Mouse (Mus musculus) midbrain, embryonic 15.5 days (tissue): ENCODE measurements around the gene Olfr70. TPM values are rescaled to one million over a fixed set of nuclear protein-coding genes. Genes with fewer than 3 reads are reported as not detected.

Experiments used
- polyA plus RNA-seq: library from polyadenylated mRNA; unstranded; fragments of >200 nt; fragmentation: Nextera tagmentation; extraction: Ambion mirVana; gene quantifications from 2 replicates; pipeline ENCODE4 v1.2.1, GENCODE M21; 2015

Gene Olfr70
- polyA plus RNA-seq, 1 experiment from 2014 or later: not detected

Other genes with a start within 250 kb of the Olfr70 start
- 6.0 and 6.6 TPM in 2 replicates for gene Cd72, start 246.2 kb downstream of the Olfr70 start, polyA plus RNA-seq
- gene Sit1, start 217.1 kb downstream of the Olfr70 start, polyA plus RNA-seq: not detected in 2 replicates
- gene Ccdc107, start 207.9 kb downstream of the Olfr70 start, polyA plus RNA-seq: 81.4 and 82.8 TPM in 2 replicates
- 6.2 and 7.0 TPM in 2 replicates for gene Arhgef39, start 201.1 kb downstream of the Olfr70 start, polyA plus RNA-seq
- gene Car9, start 193.8 kb downstream of the Olfr70 start, polyA plus RNA-seq: 0.32 and 0.49 TPM in 2 replicates
- gene Tpm2, start 177.0 kb downstream of the Olfr70 start, polyA plus RNA-seq: 9.8 and 10.7 TPM in 2 replicates
- 82.7 and 94.0 TPM in 2 replicates for gene Creb3, start 138.5 kb downstream of the Olfr70 start, polyA plus RNA-seq
- 58.8 and 61.0 TPM in 2 replicates for gene Tln1, start 138.1 kb downstream of the Olfr70 start, polyA plus RNA-seq
- gene Rgp1, start 122.1 kb downstream of the Olfr70 start, polyA plus RNA-seq: 24.8 and 25.7 TPM in 2 replicates
- 67.9 and 71.0 TPM in 2 replicates for gene Gba2, start 121.9 kb downstream of the Olfr70 start, polyA plus RNA-seq
- 1.3 and 1.9 TPM in 2 replicates for gene Msmp, start 116.3 kb downstream of the Olfr70 start, polyA plus RNA-seq
- 12.8 and 16.0 TPM in 2 replicates for gene Npr2, start 68.9 kb downstream of the Olfr70 start, polyA plus RNA-seq
- 7.7 and 8.9 TPM in 2 replicates for gene Spag8, start 47.2 kb downstream of the Olfr70 start, polyA plus RNA-seq
- 64.9 and 65.5 TPM in 2 replicates for gene Hint2, start 44.3 kb downstream of the Olfr70 start, polyA plus RNA-seq
- gene Tmem8b, start 31.8 kb downstream of the Olfr70 start, polyA plus RNA-seq: 15.7 and 17.7 TPM in 2 replicates
- 1.3 and 1.6 TPM in 2 replicates for gene Fam221b, start 31.7 kb downstream of the Olfr70 start, polyA plus RNA-seq
- 0.13 TPM in 1 of 2 replicates, not detected in the other for gene Olfr71, start 9.4 kb upstream of the Olfr70 start, polyA plus RNA-seq
- 0.50 and 0.61 TPM in 2 replicates for gene Hrct1, start 26.4 kb upstream of the Olfr70 start, polyA plus RNA-seq
- 0.06 TPM in 1 of 2 replicates, not detected in the other for gene Spaar, start 29.2 kb upstream of the Olfr70 start, polyA plus RNA-seq
- gene Olfr159, start 70.2 kb upstream of the Olfr70 start, polyA plus RNA-seq: not detected in 2 replicates
- not detected in 2 replicates for gene Olfr156, start 123.1 kb upstream of the Olfr70 start, polyA plus RNA-seq
- gene Olfr157, start 139.4 kb upstream of the Olfr70 start, polyA plus RNA-seq: not detected in 2 replicates
- gene Olfr155, start 150.8 kb upstream of the Olfr70 start, polyA plus RNA-seq: not detected in 2 replicates
- gene Reck, start 174.7 kb upstream of the Olfr70 start, polyA plus RNA-seq: 6.7 and 7.0 TPM in 2 replicates